Mouse (Mus musculus): ENCODE measurements at regions not wholly inside any gene's neighbourhood (a gene's known extent, or its start where the extent isn't known, plus 50 kb on each side); places are given as distances from the start of the nearest gene placed in this dataset.

DNA sequence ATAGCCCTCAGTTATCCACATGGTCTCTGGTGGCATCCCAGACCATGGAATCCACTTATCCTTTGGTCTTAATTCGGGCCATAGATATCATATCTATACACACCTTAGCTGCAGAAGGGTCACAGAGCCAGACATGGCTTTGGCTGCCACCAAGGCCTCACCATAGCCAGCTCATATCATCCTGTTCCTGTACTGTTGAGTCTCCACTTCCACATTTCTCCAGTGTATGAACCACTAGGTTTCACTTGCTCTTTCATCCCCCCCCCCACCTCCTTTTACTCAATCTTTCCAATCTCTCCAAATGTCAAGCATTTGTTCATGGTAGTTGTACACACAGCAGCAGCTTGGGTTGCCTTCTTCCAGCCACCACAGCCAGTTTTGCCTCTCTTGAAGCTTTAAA, 589.2 kb downstream of the 1190002N15Rik start:
- no peak for ATAC-seq

DNA sequence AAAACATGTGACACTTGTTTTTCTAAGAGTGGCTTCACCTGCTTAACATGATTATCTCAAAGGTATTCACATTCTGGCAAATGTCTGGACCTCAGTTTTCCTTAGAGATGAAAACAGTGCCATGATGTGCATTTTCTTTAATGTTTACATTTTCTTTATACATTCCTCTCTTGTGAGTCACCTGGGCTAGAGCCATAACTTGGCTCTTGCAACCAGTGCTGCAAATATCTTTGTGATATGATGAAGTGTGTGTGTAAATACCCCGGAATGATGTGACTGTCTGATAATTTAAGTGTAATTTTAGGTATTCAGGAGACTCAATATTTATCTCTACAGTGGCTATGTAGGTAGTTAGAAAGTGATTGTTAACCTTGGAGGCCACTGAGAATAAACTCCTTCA, 590.8 kb downstream of the 1190002N15Rik start:
- ATAC-seq: no peak

DNA sequence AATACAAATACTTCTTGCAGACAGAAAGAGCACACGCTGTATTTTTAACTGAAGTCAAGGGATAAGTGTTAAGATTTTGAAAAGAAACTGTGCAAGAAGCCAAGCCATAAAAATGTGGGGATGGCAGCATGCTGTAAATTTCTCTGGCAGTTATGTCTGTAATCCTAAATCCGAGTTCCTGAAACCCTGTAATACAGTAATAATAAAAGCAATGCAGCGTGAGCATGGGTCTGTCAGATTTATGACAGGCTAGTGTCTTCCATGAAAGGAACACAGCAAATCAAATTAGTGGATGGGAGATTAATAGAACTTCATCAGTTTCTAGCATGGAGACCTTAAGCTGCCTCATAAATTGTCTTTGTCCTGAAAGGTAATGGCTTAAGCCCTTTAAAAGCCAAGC, 597.7 kb downstream of the 1190002N15Rik start:
- no peak for ATAC-seq

DNA sequence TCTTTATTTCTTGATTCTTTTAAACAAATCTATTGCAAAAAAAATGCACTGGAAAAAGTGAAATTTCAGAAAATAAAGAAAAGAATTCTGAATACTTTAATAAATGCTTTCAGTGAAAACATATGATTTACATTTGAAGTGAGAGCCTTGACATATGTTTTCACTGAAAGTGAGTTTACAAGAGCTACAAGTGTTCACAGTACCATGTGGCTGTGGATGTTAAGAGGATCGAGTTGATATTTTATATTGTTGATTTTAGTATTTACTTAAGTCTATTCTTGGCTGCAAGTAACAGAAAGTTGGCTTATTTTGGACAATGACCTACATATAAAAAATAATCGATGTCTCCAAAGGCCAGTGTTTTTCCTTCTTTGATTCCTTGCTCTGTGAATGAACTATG, 607.2 kb downstream of the 1190002N15Rik start:
- ATAC-seq: no peak

DNA sequence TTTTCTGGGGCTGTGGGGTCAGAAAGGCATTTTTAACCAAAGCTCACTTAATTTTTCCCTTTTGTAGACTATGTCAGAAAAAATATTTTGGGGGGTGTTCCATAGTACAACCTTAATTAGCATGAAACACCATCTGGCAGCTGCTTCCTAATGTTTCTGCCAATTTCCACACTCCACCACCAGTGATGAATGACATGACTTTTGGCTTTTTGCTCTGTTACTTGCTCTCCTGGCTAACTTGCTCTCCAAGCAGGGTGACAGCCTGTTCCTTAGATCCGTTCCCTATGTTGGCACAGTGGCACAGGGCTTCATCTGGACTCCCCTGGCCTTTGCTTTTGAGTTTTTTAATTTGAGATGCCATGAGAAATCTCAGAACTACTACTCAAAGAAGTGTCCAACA, 648.6 kb downstream of the 1190002N15Rik start:
- ATAC-seq: no peak

DNA sequence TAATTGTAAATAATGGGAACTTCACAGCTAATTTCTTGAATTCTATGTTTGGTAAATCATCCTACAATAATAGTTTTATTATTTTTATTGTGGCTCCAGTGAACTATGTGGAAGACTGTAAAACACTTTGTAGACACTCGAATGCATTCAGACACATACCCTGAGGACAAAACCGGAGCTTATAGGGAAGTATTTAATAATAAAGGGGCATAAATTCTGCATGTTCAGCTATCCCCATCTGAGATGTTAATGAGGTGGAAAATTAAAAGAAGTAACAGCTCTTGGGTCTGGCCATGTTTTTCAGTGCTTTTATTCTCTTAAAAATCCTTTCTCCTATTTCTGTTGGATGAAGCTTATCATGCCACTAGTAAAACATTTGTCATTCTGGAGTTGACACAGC, 657.8 kb downstream of the 1190002N15Rik start:
- ATAC-seq: no peak

DNA sequence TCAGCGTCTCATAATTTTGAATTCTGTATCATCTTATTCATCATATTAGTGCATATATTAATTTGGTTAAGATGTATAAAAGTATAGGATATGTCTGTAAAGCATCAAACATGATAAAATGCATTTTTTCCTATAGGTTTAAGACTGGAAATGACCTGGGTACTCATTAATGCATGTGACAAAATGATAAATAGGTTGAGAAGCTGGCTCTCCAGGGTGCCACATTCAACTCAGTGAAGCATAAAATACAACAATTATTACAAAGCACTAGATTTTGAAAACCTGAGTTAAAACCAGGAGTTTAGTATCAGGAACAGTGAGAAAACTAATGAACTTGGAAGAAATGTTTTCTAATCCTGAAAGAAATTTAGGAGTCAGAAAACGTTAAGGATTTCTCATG, 658.3 kb downstream of the 1190002N15Rik start:
- ATAC-seq: no peak

DNA sequence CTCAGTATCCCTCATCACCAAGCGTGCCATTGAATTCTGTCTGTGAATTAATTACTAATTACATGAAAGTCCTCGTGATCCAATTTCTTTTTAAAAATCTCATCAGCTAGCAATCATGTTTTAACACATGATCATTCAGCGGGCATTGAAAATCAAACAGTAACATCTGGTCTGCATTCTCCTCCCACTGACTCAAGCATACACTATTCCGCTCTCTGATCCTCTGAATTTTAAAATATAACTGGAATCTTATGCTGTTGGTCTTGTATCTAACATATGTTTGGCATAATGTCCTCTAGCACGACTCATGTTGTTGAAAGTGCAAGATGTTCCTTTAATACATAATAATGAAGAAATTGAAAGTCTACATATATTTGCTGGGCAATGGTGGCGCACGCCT, 667.1 kb downstream of the 1190002N15Rik start:
- no peak for ATAC-seq

DNA sequence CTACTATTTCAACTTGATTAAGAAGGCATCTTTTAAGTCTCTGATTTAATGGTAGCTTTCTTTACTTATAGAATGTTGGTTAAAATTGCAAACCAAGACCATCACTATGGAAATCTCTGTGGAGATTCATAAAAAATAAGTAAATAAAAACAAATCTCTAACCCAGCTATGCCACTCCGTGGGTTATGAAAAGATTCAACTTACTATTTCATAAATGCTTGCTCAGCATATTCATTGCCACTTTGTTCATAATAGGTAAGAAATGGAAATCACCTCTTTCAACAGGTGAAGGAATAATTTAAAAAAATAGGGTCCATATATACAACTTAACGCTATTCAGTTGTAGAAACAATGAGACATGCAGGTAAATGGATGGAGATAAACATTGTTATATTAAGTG, 679.9 kb downstream of the 1190002N15Rik start:
- no peak for ATAC-seq

DNA sequence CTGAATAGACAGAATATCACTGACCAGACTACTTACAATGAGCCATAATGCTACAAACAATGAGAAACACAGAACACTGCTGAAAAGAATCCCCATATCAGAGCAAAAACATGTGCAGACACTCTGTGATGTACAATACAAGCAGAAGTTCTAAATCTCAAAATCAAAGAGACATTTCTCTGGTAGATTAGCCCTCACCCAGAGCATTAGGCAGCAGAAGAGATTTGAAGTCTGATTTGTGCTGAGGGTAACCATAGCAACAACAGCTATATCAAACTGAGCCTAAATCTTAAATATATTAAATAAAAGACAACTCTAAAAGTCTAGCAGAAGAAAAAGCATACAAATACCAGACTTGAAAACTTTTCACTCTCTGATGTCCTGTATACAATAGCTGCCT, 691.5 kb downstream of the 1190002N15Rik start:
- ATAC-seq: no peak

DNA sequence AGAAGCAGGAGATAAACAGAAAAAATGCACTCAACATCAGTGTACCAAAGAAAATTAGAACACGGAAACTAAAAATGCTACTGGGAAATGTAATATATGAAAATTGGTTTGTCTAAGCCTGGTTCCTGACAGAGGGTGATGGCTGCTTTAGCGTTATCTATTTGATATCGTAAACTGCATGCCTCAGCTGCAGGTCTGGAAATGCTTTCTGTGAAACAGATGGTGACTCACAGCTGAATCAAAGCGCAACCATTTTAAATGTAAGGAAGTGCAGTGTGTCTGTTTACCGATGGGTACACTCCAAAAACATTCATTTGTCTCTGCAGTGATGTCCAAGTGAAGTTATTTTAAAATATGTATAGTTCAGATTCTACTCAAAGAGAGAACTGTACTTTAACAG, 694.0 kb downstream of the 1190002N15Rik start:
- no peak for ATAC-seq
